Mouse (Mus musculus): ENCODE data around the gene Taar7d.

DNA sequence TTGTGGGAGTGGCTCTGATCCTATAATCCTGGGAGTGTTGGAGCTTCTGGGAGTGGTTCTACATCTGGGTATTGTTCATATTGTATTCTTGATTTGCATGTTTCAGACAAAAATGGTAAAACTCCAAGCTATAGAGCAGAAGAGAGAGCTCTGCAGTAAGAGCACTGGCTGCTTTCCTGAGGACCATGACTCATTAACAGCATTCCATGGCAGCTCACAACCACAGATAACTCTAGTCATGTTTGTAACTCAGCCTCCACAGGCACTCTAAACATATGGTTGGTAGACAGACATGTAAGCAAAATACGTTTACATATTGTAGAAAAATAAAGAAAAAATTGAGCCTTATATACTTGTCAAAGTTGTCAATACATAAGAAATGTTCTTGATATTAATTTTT is 20.6 kb upstream of the Taar7d start:
- TF ChIP-seq POLR2A (IDR thresholded peaks at IDR 0.05; ENCODE audit: low read depth, low read length) (no peak), CTCF (conservative IDR thresholded peaks at IDR 0.05; ENCODE audit: insufficient read depth, insufficient read length, low read depth, low read length) (no peak)

All from kidney, adult 2 months (tissue).